Mouse (Mus musculus): ENCODE data around the gene Primpol.

DNA sequence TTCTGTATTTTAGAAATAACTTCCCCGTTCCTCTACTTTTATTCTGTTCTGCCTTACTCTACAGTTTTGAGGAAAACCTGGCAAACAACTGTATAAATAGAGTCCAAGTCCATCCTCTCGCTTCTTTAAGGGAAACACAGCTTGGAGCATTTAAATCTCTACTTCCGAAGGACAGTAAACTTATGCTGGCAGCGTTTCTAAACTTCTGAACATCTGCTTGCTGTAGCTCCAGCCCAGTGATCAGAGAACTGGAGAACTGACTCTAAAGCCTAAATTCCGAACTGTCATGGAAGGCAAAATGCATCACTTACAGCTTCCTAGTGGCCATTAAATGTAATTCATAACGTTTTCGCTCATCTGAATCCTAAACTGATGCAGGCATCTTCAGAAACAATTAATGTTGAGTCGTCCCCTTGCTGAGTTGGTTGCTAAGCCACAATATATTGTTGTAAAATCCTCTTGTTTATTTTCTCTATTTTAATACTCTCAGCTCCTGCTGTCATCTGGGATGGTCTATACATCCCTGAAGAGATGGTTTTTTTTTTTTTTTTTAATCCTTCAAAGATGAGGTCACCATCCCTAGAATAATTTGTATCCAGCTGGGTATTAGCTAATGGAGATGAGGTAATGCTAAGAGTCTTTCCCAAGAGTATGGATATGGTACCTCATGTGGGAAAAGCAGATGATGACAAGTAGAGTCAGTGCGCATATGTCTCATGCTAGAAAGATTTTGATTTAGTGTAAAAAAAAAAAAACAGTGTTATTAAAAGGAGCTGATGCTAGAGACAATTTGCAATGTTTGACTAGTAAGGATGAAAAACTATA, 5.6 kb upstream of the Primpol start:
- no peak for TF ChIP-seq CTCF (IDR thresholded peaks at IDR 0.05; ENCODE audit: low read depth, low read length)
- no peak for TF ChIP-seq POLR2A (IDR thresholded peaks at IDR 0.05; ENCODE audit: borderline replicate concordance, low read depth, low read length)

Measured in bone marrow macrophage, adult 2 months (primary cell).